Mouse (Mus musculus): ENCODE results near the gene Nav2. TPM values are rescaled to one million over a fixed set of nuclear protein-coding genes. Genes with fewer than 3 reads are reported as not detected.

Gene Nav2
- total and polyA plus RNA-seq, 3 experiments, result 2.0 to 2.7 TPM; not detected in 1

DNA sequence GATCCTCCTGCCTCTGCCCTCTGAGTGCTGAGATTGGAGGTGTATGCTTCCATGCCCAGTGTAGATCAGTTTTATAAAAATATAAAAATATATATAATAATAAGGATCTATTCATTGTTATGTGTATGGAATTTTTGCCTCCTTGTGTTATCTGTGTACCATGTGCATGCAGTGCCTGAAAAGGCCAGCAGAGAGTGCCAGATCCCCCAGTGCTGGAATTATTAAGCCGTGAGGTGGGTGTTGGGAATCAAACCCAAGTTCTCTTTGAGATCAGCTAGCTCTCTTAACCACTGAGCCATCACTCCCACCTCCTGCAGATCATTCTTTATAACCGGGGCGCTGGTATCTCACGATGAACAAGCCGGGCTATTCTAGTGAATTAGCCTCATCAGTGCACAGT is 346.5 kb downstream of the Nav2 start (continued):
- TF ChIP-seq POLR2AphosphoS2 (IDR thresholded peaks at IDR 0.05; ENCODE audit: low read length) (no peak), JUND (IDR thresholded peaks at IDR 0.05; ENCODE audit: low read depth, low read length) (no peak), MYB (IDR thresholded peaks at IDR 0.05; ENCODE audit: low read depth, low read length) (no peak), USF2 (IDR thresholded peaks at IDR 0.05; ENCODE audit: borderline replicate concordance in 1 of 2, insufficient read depth in 1 of 2, low read depth in 1 of 2, low read length in 2 of 2) (no peak), KAT2A (conservative IDR thresholded peaks at IDR 0.05; ENCODE audit: low read depth, low read length) (no peak), RCOR1 (IDR thresholded peaks at IDR 0.05; ENCODE audit: low read depth, low read length) (no peak; the same call in 1 of the 2 replicates), NELFE (IDR thresholded peaks at IDR 0.05; ENCODE audit: low read depth, low read length) (no peak), EP300 (IDR thresholded peaks at IDR 0.05; ENCODE audit: low read depth in 1 of 2, low read length in 2 of 2) (no peak), BHLHE40 (IDR thresholded peaks at IDR 0.05; ENCODE audit: borderline replicate concordance, low read depth, low read length) (no peak), E2F4 (IDR thresholded peaks at IDR 0.05; ENCODE audit: borderline replicate concordance, low read depth, low read length) (no peak)

DNA sequence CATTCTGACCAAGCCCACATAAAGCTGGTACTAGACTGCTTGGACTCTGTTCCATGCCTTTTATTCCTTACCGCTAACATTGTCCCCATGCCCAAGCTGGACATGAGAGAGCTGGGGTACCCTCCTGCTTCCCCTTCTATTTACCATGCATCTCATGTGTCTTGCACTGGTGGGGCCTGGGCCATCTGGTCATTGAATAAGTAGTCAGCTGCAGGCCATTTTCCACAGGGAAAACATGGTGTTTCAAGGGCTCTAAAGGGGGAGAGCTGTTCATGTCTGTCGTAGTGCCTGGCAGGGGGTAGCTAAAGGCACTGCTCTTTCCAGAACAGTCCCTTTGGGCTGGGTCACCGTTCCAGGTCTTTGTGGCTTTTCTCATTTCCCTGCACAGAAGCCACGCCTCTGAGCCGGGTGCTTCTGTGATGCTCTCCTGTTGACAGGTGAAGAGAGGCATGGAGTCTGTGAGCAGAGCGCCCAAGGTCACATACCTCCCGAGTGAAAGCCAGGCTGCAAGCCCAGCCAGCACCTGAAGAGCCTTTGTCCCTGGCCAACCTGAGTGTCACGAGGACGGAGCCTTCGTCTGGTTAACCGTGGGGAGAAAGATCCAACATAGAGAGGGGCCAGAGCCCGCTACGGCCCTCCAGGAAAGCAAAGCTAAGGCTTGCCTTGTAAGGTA is 348.9 kb downstream of the Nav2 start:
- peaks cover 0 to 17% of the 10 kb centered on the region in 2 experiments; a peak in 2 of 4 replicates for H3K36me3 ChIP-seq (ENCODE audit: control insufficient read depth in 1 of 2, insufficient read depth in 2 of 2, low read length in 2 of 2)
- peaks cover 6 to 19% of the 10 kb centered on the region in 2 experiments for H3K4me1 ChIP-seq (ENCODE audit: control insufficient read depth in 1 of 2, insufficient read depth in 2 of 2, low read length in 2 of 2)
- H3K4me3 ChIP-seq (ENCODE audit: control insufficient read depth in 1 of 2, insufficient read depth in 1 of 2, low read depth in 2 of 2, low read length in 2 of 2), result no peak overlapping the region
- H3K27me3 ChIP-seq (ENCODE audit: control insufficient read depth in 1 of 2, insufficient read depth in 2 of 2, low read length in 2 of 2), result no peaks in the 10 kb centered on the region
- H3K9ac ChIP-seq (ENCODE audit: control insufficient read depth, low read depth, low read length, poor library complexity, severe bottlenecking), result no peak overlapping the region
- no peaks in the 10 kb centered on the region for H3K9me3 ChIP-seq (replicated peaks; ENCODE audit: insufficient read depth, low read length)
- no peak for DNase-seq (ENCODE audit: low read depth, low spot score)
- no peak overlapping the region for H3K27ac ChIP-seq (ENCODE audit: control insufficient read depth, low read depth, low read length)
- H3K79me2 ChIP-seq (ENCODE audit: control insufficient read depth, insufficient read depth, low read length, poor library complexity), result no peaks in the 10 kb centered on the region
- TF ChIP-seq NRF1 (IDR thresholded peaks at IDR 0.05; ENCODE audit: insufficient read depth, low read depth, low read length, poor library complexity, severe bottlenecking) (no peak), POLR2A (IDR thresholded peaks at IDR 0.05; ENCODE audit: control insufficient read depth in 1 of 2, insufficient read depth in 1 of 2, low read depth in 1 of 2, low read length in 2 of 2, poor library complexity in 1 of 2) (no peak), TCF12 (IDR thresholded peaks at IDR 0.05; ENCODE audit: low read depth, low read length) (no peak), MXI1 (IDR thresholded peaks at IDR 0.05; ENCODE audit: low read depth, low read length) (no peak), E2F4 (IDR thresholded peaks at IDR 0.05; ENCODE audit: borderline replicate concordance, low read depth, low read length) (no peak), RCOR1 (IDR thresholded peaks at IDR 0.05; ENCODE audit: low read depth, low read length) (no peak), KAT2A (conservative IDR thresholded peaks at IDR 0.05; ENCODE audit: low read depth, low read length) (no peak), GATA1 (IDR thresholded peaks at IDR 0.05; ENCODE audit: low read depth, low read length) (no peak), CTCF (IDR thresholded peaks at IDR 0.05 in 2 of 3, conservative IDR thresholded peaks at IDR 0.05 in 1 of 3; ENCODE audit: control insufficient read depth in 1 of 3, insufficient read depth in 1 of 3, low read depth in 2 of 3, low read length in 3 of 3, poor library complexity in 1 of 3, severe bottlenecking in 1 of 3) (no peak), TAL1 (IDR thresholded peaks at IDR 0.05; ENCODE audit: low read length) (no peak), USF2 (IDR thresholded peaks at IDR 0.05; ENCODE audit: borderline replicate concordance in 1 of 2, insufficient read depth in 1 of 2, low read depth in 1 of 2, low read length in 2 of 2) (no peak), JUND (IDR thresholded peaks at IDR 0.05; ENCODE audit: low read depth, low read length) (no peak), NELFE (IDR thresholded peaks at IDR 0.05; ENCODE audit: low read depth, low read length) (no peak), ETS1 (IDR thresholded peaks at IDR 0.05; ENCODE audit: low read depth, low read length) (no peak), TBP (IDR thresholded peaks at IDR 0.05; ENCODE audit: low read depth, low read length) (no peak), ZKSCAN1 (IDR thresholded peaks at IDR 0.05; ENCODE audit: low read depth, low read length) (no peak), CHD1 (IDR thresholded peaks at IDR 0.05; ENCODE audit: low read depth, low read length) (no peak)

Data from MEL (cell line).